Mouse (Mus musculus): ENCODE results near the gene Tnfrsf17.
"Not testable (repeated sequence)": the region's sequence is repeated elsewhere in the genome, so short reads cannot be mapped to it uniquely, and the experiment has no call there.

Tnfrsf17 gene

GRCm38 (mm10) chr16:11323324-11324051 lies 9.9 kb downstream of the Tnfrsf17 start:
- in situ Hi-C loops (cut with MboI; ENCODE audit: unreplicated experiment in 2 of 2): loop anchor here (10.0 to 25.0 kb wide), 2 partner anchors 61 to 1789 kb away; partner anchors contain the start of gene Ercc4 (in 1 of the 2)

- in situ Hi-C loops (cut with MboI; ENCODE audit: unreplicated experiment in 2 of 2): no loop called here
Observed at GRCm38 (mm10) chr16:11330081-11330800, 16.6 kb downstream of the Tnfrsf17 start.

DNA sequence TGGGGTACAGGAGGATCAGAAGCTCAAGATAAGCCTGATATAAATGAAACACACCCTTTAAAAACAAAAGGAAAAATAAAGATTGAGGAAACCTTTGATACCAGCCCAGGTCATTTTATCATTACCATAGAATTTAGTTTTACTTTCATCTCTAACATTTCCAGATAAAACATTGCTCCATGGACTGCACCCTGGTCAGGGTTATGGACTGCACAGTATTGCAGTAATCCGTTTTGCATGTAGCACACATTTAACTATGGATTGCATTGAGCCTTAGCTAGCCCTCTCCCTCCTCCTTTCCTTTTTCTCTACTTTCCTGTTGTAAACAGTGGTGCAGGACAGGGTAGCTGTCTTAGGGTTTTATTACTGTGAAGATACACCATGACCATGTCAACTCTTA lies 17.4 kb downstream of the Tnfrsf17 start:
- in situ Hi-C loops (cut with MboI; ENCODE audit: unreplicated experiment in 2 of 2): no loop called here

DNA sequence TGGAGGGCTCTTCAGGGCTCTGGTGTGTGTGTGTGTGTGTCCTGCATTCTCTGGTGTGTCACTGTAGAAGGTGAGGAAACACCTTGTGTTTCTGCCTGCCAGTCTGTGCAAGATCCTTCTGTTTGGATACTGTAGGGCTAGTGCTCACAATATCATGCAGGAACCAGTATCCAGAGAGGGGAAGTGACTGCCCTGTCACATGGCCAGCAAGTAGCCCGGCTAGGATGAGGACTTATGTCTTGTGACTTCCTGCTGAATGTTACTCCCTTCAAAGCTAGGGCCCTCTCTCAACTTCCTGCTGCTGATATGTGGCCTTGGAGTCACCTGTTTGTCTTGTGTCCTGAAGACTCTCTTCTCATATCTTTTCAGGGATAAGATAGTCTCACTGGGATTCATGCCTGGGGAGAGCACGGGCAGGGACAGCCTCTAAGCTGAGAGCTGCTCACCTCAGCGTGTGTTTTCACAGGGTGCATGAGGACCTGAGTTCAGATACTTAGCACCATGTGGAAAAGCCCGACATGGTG lies 29.7 kb downstream of the Tnfrsf17 start:
- in situ Hi-C loops (cut with MboI; ENCODE audit: unreplicated experiment in 2 of 2): no loop called here

GRCm38 (mm10) chr16:11351903-11352302 lies 38.3 kb downstream of the Tnfrsf17 start:
- in situ Hi-C loops (cut with MboI; ENCODE audit: unreplicated experiment in 2 of 2): no loop called here

DNA sequence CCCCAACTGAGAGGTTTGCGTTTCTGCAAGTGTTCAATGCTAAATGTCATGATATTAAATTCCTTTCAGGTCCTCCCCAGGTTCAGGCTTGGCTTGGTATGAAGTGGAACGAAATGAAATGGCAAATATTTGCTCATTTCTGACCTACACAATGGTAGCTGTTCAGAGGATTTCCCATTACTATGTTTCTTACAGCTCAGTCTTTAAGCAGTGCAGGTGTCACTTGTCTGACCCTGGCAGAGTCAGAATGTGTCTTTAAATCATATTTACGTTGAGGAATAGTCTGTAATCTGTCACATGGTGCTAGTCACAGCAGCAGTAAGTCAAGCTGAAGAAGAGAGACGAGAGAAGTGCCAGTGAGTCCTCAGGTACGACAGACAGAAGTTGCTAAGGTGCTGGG lies 45.6 kb downstream of the Tnfrsf17 start:
- in situ Hi-C loops (cut with MboI; ENCODE audit: unreplicated experiment in 2 of 2): no loop called here

GRCm38 (mm10) chr16:11359919-11360318 lies 46.3 kb downstream of the Tnfrsf17 start:
- in situ Hi-C loops (cut with MboI; ENCODE audit: unreplicated experiment in 2 of 2): no loop called here

DNA sequence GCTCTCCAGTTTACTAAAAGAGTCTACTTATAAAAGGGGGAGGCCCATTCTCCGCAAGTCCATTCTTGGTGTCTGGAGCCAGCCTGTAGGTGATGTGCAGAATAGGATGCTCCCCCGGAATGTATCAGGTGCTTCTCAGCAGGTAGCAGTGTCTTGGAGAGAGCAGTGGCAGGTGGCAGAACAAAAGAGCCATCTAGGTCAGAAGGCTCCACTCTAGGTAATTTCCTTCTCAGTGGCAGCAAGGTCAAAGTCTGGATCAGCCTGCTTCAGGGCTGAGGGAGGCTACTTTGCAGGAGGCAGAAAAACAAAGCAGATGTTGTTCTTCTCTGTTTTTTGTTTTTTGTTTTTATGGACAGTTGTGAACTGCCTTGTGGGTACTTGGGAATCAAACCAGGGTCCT lies 47.0 kb downstream of the Tnfrsf17 start:
- in situ Hi-C loops (cut with MboI; ENCODE audit: unreplicated experiment in 2 of 2): not testable (repeated sequence)

DNA sequence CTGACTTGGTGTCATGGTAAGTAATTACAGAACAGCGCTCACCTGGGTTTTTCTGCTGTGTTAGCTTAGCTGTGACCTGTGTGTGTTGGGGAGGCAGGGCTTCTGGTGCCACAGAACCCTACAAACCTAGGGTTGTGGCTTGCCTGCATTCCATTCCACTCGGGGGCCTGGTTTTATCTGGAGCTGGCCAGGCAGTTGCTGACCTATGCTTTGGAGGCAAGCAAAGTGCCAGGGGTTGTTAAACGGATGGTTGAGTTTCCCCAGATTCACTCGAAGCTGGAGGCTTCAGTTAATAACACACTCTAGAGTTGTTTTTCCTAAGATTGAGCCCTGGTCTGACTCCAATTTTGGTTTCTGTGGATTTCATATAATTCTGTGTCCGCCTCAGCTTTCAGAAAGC lies 52.0 kb downstream of the Tnfrsf17 start:
- in situ Hi-C loops (cut with MboI; ENCODE audit: unreplicated experiment in 2 of 2): no loop called here

DNA sequence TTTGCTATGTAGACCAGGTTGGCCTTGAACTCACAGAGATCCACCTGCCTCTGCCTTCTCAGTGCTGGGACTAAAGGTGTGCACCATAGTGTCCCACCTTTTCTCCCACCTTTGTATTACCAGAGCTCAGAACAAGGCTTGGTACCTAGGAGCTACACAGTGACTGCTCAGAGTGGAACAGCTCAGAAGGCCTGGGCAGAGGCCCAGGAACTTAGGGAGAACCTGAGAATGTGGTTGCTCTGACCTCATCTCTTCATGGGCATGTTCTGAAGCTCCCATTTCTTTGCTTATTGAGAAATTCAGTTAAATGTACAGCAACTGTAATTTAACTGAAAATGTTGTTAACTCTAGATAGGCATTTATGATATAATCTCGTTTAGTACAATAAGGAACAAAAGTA lies 53.2 kb downstream of the Tnfrsf17 start:
- in situ Hi-C loops (cut with MboI; ENCODE audit: unreplicated experiment in 2 of 2): no loop called here

DNA sequence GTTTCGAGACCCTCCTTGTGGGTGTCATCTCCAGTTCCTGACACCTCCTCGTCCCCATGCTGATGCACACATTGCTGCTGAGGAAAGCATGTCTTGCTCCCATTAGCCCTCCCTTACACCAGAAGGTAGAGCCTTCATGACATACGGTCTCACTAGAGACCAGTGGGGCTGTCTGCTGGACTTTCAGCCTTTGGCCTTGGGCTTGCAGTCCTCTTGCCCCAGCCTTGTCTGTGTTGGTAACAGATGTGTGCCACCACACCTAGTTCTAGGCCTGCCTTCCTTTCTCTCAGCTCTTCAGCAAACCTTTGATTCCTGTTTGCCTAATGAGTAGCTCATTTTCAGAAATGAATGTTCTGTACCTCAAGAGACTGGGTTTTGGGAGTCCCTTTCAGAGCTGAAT lies 54.8 kb downstream of the Tnfrsf17 start:
- in situ Hi-C loops (cut with MboI; ENCODE audit: unreplicated experiment in 2 of 2): no loop called here

- in situ Hi-C loops (cut with MboI; ENCODE audit: unreplicated experiment in 2 of 2): no loop called here
Observed at GRCm38 (mm10) chr16:11369162-11369561, 55.5 kb downstream of the Tnfrsf17 start.

- in situ Hi-C loops (cut with MboI; ENCODE audit: unreplicated experiment in 2 of 2): no loop called here
Observed at GRCm38 (mm10) chr16:11369642-11370041, 56.0 kb downstream of the Tnfrsf17 start.

All from v-Abl transformed pro-B cells (cell line).